Mouse (Mus musculus) thymus, adult 2 months (tissue): ENCODE measurements around the gene Pitpna.

Source experiments
- CTCF ChIP-seq: fragments of 200-500 bp; IDR thresholded peaks from 2 replicates; pipeline ENCODE4 v1.5.1; 2012; ENCODE audit warnings: mild to moderate bottlenecking, control low read depth, low read length, moderate library complexity, borderline replicate concordance; ENCODE audit not compliant: control insufficient read depth, poor library complexity, insufficient read depth; ENCODE audit errors: extremely low read depth
- POLR2A ChIP-seq: fragments of 200-500 bp; IDR thresholded peaks from 2 replicates; pipeline ENCODE4 v1.6.1; 2012; ENCODE audit warnings: mild to moderate bottlenecking, low read length, control low read depth, moderate library complexity; ENCODE audit not compliant: control insufficient read depth, poor library complexity, insufficient read depth; ENCODE audit errors: extremely low read depth

DNA sequence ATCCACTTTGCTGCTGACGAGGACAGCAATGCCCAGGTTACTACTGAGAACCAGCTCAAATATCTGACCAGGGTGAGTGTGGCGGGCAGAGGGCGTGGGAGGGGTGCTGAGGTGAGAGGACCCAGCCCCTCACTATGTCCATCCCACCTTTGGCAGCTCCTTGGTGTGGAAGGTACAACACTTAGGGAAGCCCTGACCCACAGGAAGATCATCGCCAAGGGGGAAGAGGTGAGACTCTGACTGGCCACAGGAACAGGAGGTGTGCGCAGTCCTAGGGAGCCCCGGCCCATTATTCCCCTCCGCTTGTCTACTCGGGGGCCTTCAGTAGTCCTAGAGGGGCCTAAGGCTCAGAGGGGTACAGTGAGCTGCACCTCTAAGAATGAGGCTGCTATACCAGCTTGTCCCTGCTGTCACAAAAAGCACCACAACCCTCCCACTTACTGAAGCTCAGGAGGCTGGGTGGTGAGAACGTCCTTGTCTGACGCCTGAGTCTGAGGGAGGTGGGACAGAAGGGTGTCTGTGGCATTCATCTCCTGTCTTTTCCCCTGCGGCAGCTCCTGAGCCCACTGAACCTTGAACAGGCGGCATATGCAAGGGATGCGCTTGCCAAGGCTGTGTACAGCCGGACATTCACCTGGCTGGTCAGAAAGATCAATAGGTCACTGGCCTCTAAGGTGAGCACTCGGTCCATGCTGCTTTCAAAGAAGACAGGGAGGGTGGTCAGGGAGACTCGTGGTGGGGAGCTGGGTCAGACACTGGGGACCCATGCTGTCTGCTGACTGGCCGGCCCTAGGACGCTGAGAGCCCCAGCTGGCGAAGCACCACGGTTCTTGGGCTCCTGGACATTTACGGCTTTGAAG lies 73.3 kb downstream of the Pitpna start:
- TF ChIP-seq CTCF (no peak), POLR2A (no peak)
